In genomic region chr4:104715857-104716256, GRCm38 (mm10) we compare ENCODE assay signal across 26 mouse cellular contexts. TPM values are rescaled to one million over a fixed set of nuclear protein-coding genes. Genes with fewer than 3 reads are reported as not detected.
DNase-seq lines count a peak whose midpoint lies in the region; ATAC-seq and TF ChIP-seq lines count a peak whose summit lies in the region.
"Had no signal": no experiment of that assay in that cellular context is flagged by ENCODE, and none has a peak within 500 bp of the region (broad histone marks: within the 10 kb centered on the region; RNA-seq: fewer than 3 reads in every experiment).

No protein-coding gene starts in this region.

- no peaks in the 10 kb centered on the region for H3K27me3 ChIP-seq in cerebellum, adult 2 months (ENCODE audit: control insufficient read depth, insufficient read depth, low read length)
- H3K27me3 ChIP-seq in intestine, embryonic 16.5 days (replicated peaks; ENCODE audit: control insufficient read depth, insufficient read depth, low read length), result no peaks in the 10 kb centered on the region
- H3K27me3 ChIP-seq: embryonic facial prominence, embryonic 15.5 days; heart, embryonic 13.5 days; hindbrain, embryonic 15.5 days had no signal

- peak; percentile 53 for ATAC-seq in intestine, embryonic 16.5 days
- ATAC-seq: CD4-positive, CD25-positive, alpha-beta regulatory T cell, adult 4 months had no signal

- no peaks in the 10 kb centered on the region for H3K36me3 ChIP-seq in intestine, embryonic 16.5 days (ENCODE audit: control insufficient read depth, insufficient read depth, low read length)
- H3K36me3 ChIP-seq: embryonic facial prominence, embryonic 15.5 days; G1E; heart, embryonic 13.5 days; hindbrain, embryonic 15.5 days had no signal

- whole genome bisulfite sequencing in cerebellum, adult 2 months, result 77% methylated on average over 6 of the region's 6 CpGs
- 72% methylated on average over 6 of the region's 6 CpGs for whole genome bisulfite sequencing in intestine, embryonic 16.5 days

- no peak overlapping the region for H3K4me3 ChIP-seq in cerebellum, adult 2 months (replicated peaks; ENCODE audit: insufficient read depth, low read depth, low read length)
- no peak overlapping the region for H3K4me3 ChIP-seq in layer of hippocampus, adult 2 months
- H3K4me3 ChIP-seq in intestine, embryonic 16.5 days (ENCODE audit: low read length), result no peak overlapping the region
- H3K4me3 ChIP-seq: embryonic facial prominence, embryonic 15.5 days; erythroblast, embryonic 14.5 days; gastrocnemius, adult 2 months; heart, embryonic 13.5 days; hindbrain, embryonic 15.5 days had no signal

- no peak for TF ChIP-seq POLR2A in cerebellum, adult 2 months (IDR thresholded peaks at IDR 0.05; ENCODE audit: borderline replicate concordance, insufficient read depth, low read length)

- no peaks in the 10 kb centered on the region for H3K9me3 ChIP-seq in intestine, embryonic 16.5 days (ENCODE audit: control insufficient read depth, low read length)
- H3K9me3 ChIP-seq: embryonic facial prominence, embryonic 15.5 days; heart, embryonic 13.5 days; hindbrain, embryonic 15.5 days had no signal

- no peak for TF ChIP-seq CTCF in cerebellum, adult 2 months (IDR thresholded peaks at IDR 0.05; ENCODE audit: borderline replicate concordance, insufficient read depth, low read depth, low read length)
- TF ChIP-seq CTCF in layer of hippocampus, adult 2 months (conservative IDR thresholded peaks at IDR 0.05), result no peak

- no peaks in the 10 kb centered on the region for H3K4me1 ChIP-seq in cerebellum, adult 2 months (ENCODE audit: control insufficient read depth, insufficient read depth, low read length)
- peaks cover 6% of the 10 kb centered on the region; the same call in 1 of the 2 replicates for H3K4me1 ChIP-seq in intestine, embryonic 16.5 days (ENCODE audit: control insufficient read depth, insufficient read depth, low read length)

- no peak overlapping the region for H3K9ac ChIP-seq in intestine, embryonic 16.5 days (ENCODE audit: low read depth, low read length)
- H3K9ac ChIP-seq: embryonic facial prominence, embryonic 15.5 days; heart, embryonic 13.5 days; hindbrain, embryonic 15.5 days had no signal

- H3K27ac ChIP-seq in cerebellum, adult 2 months (ENCODE audit: insufficient read depth, low read length), result 0 out of 2 replicates have a peak overlapping the region, but pooled peaks have one; percentile 11
- peak overlapping the region; percentile 76 for H3K27ac ChIP-seq in layer of hippocampus, adult 2 months
- no peak overlapping the region for H3K27ac ChIP-seq in intestine, embryonic 16.5 days (ENCODE audit: low read length)
- H3K27ac ChIP-seq: embryonic facial prominence, embryonic 15.5 days; gastrocnemius, adult 2 months; heart, embryonic 13.5 days; hindbrain, embryonic 15.5 days had no signal

- DNase-seq in cerebellum, adult 2 months, result no peak
- no peak for DNase-seq in cerebellum, adult 8-10 months
- DNase-seq in layer of hippocampus, adult 2 months (ENCODE audit: low spot score in 2 of 2), result no peak
- no peak for DNase-seq in layer of hippocampus, postnatal 36 days
- DNase-seq in heart, adult 8-10 months (ENCODE audit: low spot score), result no peak
- DNase-seq in adrenal gland, postnatal 25 days, result no peak
- DNase-seq: adrenal gland, adult 8-10 months; B cell, adult 2 months; cerebellum, adult 11-12 months; cerebellum, postnatal 10 days; embryo, embryonic 11 days; gastrocnemius, adult 2 months; gastrocnemius, postnatal 25 days; heart, postnatal 36 days; kidney, adult 18-20 months had no signal

- no peak overlapping the region for H3K4me2 ChIP-seq in intestine, embryonic 16.5 days (ENCODE audit: low read depth, low read length)
- H3K4me2 ChIP-seq: embryonic facial prominence, embryonic 15.5 days; heart, embryonic 13.5 days; hindbrain, embryonic 15.5 days had no signal

RNA-seq across cellular contexts. Expression of gene C8b, which starts 50.3 kb away (rescaled TPM):
- 0.11 TPM in 1 of 2 replicates, not detected in the other for polyA plus RNA-seq in cerebellum, adult 2 months (2012; rRNA removed)
- total RNA-seq in layer of hippocampus, adult 2 months (2021), result under 1 TPM; 0.26 to 0.27 TPM
- total RNA-seq in layer of hippocampus, postnatal 36 days (2021), result not detected
- polyA plus RNA-seq in intestine, embryonic 16.5 days (2015; fragmentation: Nextera tagmentation; extraction: Ambion mirVana), result 0.69 and 1.1 TPM in 2 replicates
- total RNA-seq in heart, adult 8-10 months (2022), result not detected
- 0.21 and 4.0 TPM in 2 replicates for total RNA-seq in adrenal gland, postnatal 25 days (2021)
- total RNA-seq: gastrocnemius, adult 2 months; gastrocnemius, postnatal 25 days; granulocyte monocyte progenitor cell, adult 5-6 weeks; heart, postnatal 36 days had no signal
- polyA plus RNA-seq: CD4-positive, CD25-positive, alpha-beta regulatory T cell, adult 4 months; embryonic facial prominence, embryonic 11.5 days; erythroblast, embryonic 14.5 days; G1E; heart, postnatal 0 days; hindbrain, embryonic 11.5 days had no signal
